Mouse (Mus musculus) kidney, embryonic 15.5 days (tissue): ENCODE results near the gene Rps18. TPM values are rescaled to one million over a fixed set of nuclear protein-coding genes. Genes with fewer than 3 reads are reported as not detected.
"Not testable (repeated sequence)": the region's sequence is repeated elsewhere in the genome, so short reads cannot be mapped to it uniquely, and the experiment has no call there.

Experiments
- ATAC-seq: fragments of 200-750 bp; cut with Nextera tagmentation; replicated peaks from 2 replicates; pipeline ENCODE4 v1.8.0; 2017; ENCODE audit warnings: moderate TSS enrichment; ENCODE audit not compliant: low FRiP score
- H3K27ac ChIP-seq: fragments of 300-500 bp; sonication (generic); 2 replicates; pipeline ENCODE4 v1.5.1; 2015; ENCODE audit warnings: mild to moderate bottlenecking, inconsistent platforms
- H3K27me3 ChIP-seq: fragments of 300-500 bp; sonication (generic); 2 replicates; pipeline ENCODE4 v1.6.1; 2015; ENCODE audit warnings: inconsistent platforms
- H3K36me3 ChIP-seq: fragments of 300-500 bp; sonication (generic); 2 replicates; pipeline ENCODE4 v1.6.1; 2015; ENCODE audit warnings: inconsistent platforms
- H3K4me1 ChIP-seq: fragments of 300-500 bp; sonication (generic); 2 replicates; pipeline ENCODE4 v1.6.1; 2015; ENCODE audit warnings: inconsistent platforms
- H3K4me2 ChIP-seq: fragments of 300-500 bp; sonication (generic); 2 replicates; pipeline ENCODE4 v1.6.1; 2015; ENCODE audit warnings: moderate library complexity, mild to moderate bottlenecking, inconsistent platforms
- H3K4me3 ChIP-seq: fragments of 300-500 bp; sonication (generic); replicated peaks from 2 replicates; pipeline ENCODE4 v1.5.1; 2015; ENCODE audit warnings: mild to moderate bottlenecking, inconsistent platforms
- H3K9ac ChIP-seq: fragments of 300-500 bp; sonication (generic); 2 replicates; pipeline ENCODE4 v1.6.1; 2015; ENCODE audit warnings: mild to moderate bottlenecking, inconsistent platforms
- H3K9me3 ChIP-seq: fragments of 300-500 bp; sonication (generic); replicated peaks from 2 replicates; pipeline ENCODE4 v1.6.1; 2016; ENCODE audit warnings: inconsistent platforms
- WGBS: fragments of 180-500 bp; shearing (Covaris S2); methylation state at CpG from one replicate; pipeline ENCODE4 v1.1.7; 2015; ENCODE audit warnings: mixed read lengths; 5-methylcytosine and 5-hydroxymethylcytosine counted together
- polyA plus RNA-seq: library from polyadenylated mRNA; unstranded; fragments of >200 nt; fragmentation: Nextera tagmentation; extraction: Ambion mirVana; gene quantifications from 2 replicates; pipeline ENCODE4 v1.2.1, GENCODE M21; 2015

Gene Rps18
- polyA plus RNA-seq, 1 experiment from 2014 or later: 1,731 TPM

GRCm38 (mm10) chr17:33952015-33952414, 3.8 kb downstream of the Rps18 start:
- H3K9ac ChIP-seq: peak overlapping the region; percentile 51
- H3K4me2 ChIP-seq: peak overlapping the region; percentile 81
- ATAC-seq, H3K27me3 ChIP-seq, H3K9me3 ChIP-seq: not testable (repeated sequence)
- WGBS: 75% methylated on average over 13 of the region's 13 CpGs
- peaks cover 60% of the 10 kb centered on the region for H3K4me1 ChIP-seq
- peak overlapping the region; percentile 94 for H3K27ac ChIP-seq
- peak overlapping the region; percentile 49 for H3K4me3 ChIP-seq
- peaks cover 60% of the 10 kb centered on the region for H3K36me3 ChIP-seq

DNA sequence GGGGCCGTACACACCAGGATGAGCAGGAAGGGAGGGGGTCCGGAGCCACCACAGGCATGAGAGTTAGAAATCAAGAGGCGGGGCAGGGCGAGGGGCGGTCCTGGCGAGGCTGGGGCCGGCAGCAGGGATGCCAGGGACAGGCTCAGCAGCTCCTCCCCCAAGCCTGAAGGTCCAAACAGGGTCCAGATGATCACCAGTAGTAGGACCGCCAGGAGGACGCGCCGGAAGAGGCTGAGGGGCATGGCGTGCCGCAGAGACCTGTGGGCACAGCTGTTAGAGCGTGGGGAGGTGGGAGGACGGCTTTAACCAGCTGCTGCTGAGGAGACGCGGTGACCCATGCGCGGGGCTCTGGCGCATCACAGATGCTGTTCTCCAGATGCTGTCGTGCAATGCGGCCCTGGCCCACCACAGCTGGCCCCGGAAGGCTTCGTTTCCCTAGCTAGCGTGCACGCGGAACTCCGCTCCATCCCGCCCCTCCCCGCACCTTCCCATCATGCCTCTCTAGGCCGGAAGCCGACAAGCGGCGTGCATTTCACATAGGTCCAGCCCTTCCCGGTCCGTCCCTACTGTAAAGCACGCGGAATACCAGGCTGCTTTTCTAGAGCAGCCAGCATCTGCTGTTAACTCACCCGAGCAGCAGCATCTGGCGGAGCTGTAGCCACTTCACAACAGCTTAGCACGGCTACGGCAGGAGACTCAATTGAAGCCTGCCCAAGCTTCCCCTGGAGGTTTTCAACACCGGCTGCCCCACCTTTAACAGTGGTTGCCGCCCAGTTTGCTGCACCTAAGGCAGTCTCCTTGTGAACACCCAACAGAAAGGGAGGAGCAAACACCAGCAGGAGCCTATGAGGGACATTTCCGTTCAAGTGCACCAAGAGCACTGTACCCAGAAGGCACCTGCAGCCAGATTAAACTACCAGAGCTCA, 4.5 kb downstream of the Rps18 start, which contains the start of gene B3galt4:
Gene B3galt4 (minus strand): TSS at position 468 of the 926 bp plus-strand sequence.
- under 1% methylated on average over 45 of the region's 45 CpGs for WGBS
- Histone ChIP-seq H3K4me1 (peaks cover 53% of the 10 kb centered on the region), H3K4me3 (peak within 1 kb of the TSS; percentile 49), H3K9ac (peak within 1 kb of the TSS; percentile 51), H3K9me3 (no peaks in the 10 kb centered on the region), H3K27ac (peak within 1 kb of the TSS; percentile 94), H3K36me3 (peaks cover 66% of the 10 kb centered on the region), H3K27me3 (no peaks in the 10 kb centered on the region), H3K4me2 (peak within 1 kb of the TSS; percentile 81)
- ATAC-seq: peak; percentile 82

DNA sequence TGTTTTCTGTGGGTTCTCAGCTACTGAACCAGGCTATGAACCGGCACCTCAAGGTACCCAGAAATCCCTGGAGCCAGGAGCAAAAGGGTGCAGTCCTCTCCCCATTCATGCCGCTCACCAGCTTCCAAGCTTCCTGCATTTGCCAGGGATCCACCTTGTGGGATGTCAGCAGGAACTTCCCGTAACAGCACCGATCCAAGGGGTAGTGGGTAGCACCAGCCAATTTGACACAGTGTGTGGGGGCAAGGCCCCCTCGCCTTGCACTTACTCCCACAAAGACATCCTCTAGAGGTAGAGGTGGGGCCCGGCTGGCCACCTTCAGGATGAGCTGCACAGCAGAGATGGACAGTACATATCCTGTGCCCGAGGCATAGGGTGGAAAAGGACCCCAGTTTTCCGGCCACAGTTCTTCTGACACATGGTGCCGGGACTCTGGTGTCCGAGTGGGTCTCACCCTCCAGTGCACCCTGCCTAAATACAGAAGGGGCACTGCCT, 5.6 kb downstream of the Rps18 start:
- H3K9ac ChIP-seq: peak overlapping the region; percentile 51; the same call in 1 of the 2 replicates
- no peaks in the 10 kb centered on the region for H3K9me3 ChIP-seq
- H3K36me3 ChIP-seq: peaks cover 77% of the 10 kb centered on the region
- H3K4me3 ChIP-seq: peak overlapping the region; percentile 49
- no peaks in the 10 kb centered on the region for H3K27me3 ChIP-seq
- no peak for ATAC-seq
- 73% methylated on average over 10 of the region's 10 CpGs for WGBS
- peak overlapping the region; percentile 94 for H3K27ac ChIP-seq
- H3K4me1 ChIP-seq: peaks cover 53% of the 10 kb centered on the region
- peak overlapping the region; percentile 81 for H3K4me2 ChIP-seq

GRCm38 (mm10) chr17:33948905-33949537, 6.8 kb downstream of the Rps18 start:
- Histone ChIP-seq H3K27me3 (no peaks in the 10 kb centered on the region), H3K9ac (no peak overlapping the region), H3K27ac (no peak overlapping the region), H3K9me3 (no peaks in the 10 kb centered on the region), H3K4me2 (no peak overlapping the region), H3K4me3 (no peak overlapping the region), H3K36me3 (peaks cover 86% of the 10 kb centered on the region), H3K4me1 (peaks cover 46% of the 10 kb centered on the region)
- ATAC-seq: no peak
- 88% methylated on average over 19 of the region's 19 CpGs for WGBS

DNA sequence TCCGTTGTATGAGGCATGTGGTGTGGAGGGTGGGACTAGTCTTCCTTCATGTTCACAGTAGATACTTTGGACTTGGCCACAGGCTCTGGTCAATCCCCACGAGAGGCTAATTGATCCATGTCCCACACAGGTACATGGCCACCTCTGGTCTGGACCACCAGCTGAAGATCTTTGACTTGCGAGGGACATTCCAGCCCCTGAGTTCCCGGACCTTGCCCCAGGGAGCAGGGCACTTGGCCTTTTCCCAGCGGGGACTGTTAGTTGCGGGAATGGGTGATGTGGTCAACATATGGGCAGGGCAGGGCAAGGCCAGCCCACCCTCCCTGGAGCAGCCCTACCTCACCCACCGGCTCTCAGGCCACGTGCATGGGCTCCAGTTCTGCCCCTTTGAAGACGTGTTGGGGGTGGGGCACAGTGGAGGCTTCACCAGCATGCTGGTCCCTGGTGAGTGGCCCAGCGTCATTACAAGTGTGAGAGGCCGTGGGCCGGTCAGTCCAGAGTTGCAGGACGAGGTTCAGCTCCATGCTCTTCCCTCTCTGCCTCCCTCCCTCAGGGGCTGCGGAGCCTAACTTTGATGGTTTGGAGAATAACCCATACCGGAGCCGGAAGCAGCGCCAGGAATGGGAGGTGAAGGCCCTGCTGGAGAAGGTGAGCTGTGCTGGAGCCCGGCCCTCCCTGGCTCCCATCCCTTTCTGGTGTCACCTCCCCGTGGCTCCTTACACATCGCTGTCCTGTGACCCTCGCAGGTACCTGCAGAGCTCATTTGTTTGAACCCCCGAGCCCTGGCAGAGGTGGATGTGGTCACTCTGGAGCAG, 7.5 kb downstream of the Rps18 start:
- no peak overlapping the region for H3K27ac ChIP-seq
- WGBS: 84% methylated on average over 22 of the region's 22 CpGs
- no peaks in the 10 kb centered on the region for H3K27me3 ChIP-seq
- no peak overlapping the region for H3K9ac ChIP-seq
- H3K36me3 ChIP-seq: peaks cover 86% of the 10 kb centered on the region
- ATAC-seq: no peak
- H3K9me3 ChIP-seq: no peaks in the 10 kb centered on the region
- H3K4me2 ChIP-seq: no peak overlapping the region
- H3K4me1 ChIP-seq: peaks cover 39% of the 10 kb centered on the region
- no peak overlapping the region for H3K4me3 ChIP-seq

DNA sequence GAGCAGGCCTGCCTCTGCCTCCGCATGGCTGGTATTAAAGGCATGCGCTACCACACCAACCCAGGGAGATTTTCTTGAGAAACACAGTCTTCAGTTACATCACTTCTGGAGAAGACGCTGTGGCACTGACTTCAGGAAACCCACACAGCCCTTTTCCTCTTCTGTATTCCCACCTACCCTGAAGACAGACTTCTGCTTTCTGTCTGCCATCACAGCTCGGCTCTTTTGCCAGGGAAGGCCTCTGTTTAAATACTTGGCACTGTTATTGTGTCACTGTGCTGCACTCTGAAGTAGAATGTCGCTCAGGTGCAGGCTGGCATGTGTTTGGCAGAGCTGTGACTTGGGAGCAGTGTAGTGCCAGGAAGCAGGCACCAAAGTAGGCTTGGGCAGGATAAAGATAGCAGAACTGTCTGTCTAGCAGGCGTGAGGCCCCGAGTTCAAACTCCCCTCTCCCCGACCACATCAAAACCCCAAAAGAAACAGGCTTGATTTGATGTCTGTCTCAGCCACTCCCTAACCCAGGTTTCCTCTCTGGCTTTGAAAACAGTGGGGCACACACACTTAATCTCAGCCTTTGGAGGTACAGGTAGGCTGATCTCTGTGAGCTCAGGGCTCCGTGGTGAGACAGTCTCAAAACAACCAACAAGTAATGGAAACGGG, 8.2 kb downstream of the Rps18 start:
- Histone ChIP-seq H3K9ac (no peak overlapping the region), H3K27ac (no peak overlapping the region), H3K4me2 (no peak overlapping the region), H3K4me1 (peaks cover 31% of the 10 kb centered on the region), H3K9me3 (no peaks in the 10 kb centered on the region), H3K27me3 (no peaks in the 10 kb centered on the region), H3K4me3 (no peak overlapping the region), H3K36me3 (peaks cover 86% of the 10 kb centered on the region)
- no peak for ATAC-seq
- WGBS: 89% methylated on average over 10 of the region's 10 CpGs

GRCm38 (mm10) chr17:33943454-33943853, 12.3 kb downstream of the Rps18 start:
- H3K4me1 ChIP-seq: peaks cover 25% of the 10 kb centered on the region
- H3K9ac ChIP-seq: no peak overlapping the region
- H3K27ac ChIP-seq: no peak overlapping the region
- H3K9me3 ChIP-seq: no peaks in the 10 kb centered on the region
- 92% methylated on average over 15 of the region's 15 CpGs for WGBS
- no peak overlapping the region for H3K4me3 ChIP-seq
- H3K4me2 ChIP-seq: no peak overlapping the region
- no peaks in the 10 kb centered on the region for H3K27me3 ChIP-seq
- peaks cover 68% of the 10 kb centered on the region for H3K36me3 ChIP-seq
- no peak for ATAC-seq

GRCm38 (mm10) chr17:33941381-33941780, 14.4 kb downstream of the Rps18 start:
- Histone ChIP-seq H3K4me1 (peaks cover 25% of the 10 kb centered on the region), H3K27ac (no peak overlapping the region), H3K27me3 (no peaks in the 10 kb centered on the region), H3K36me3 (peaks cover 68% of the 10 kb centered on the region), H3K4me2 (peak overlapping the region; percentile 94), H3K4me3 (peak overlapping the region; percentile 90), H3K9me3 (no peaks in the 10 kb centered on the region), H3K9ac (peak overlapping the region; percentile 86)
- 60% methylated on average over 19 of the region's 19 CpGs for whole genome bisulfite sequencing
- no peak for ATAC-seq

GRCm38 (mm10) chr17:33940981-33941380, 14.8 kb downstream of the Rps18 start:
- peaks cover 25% of the 10 kb centered on the region for H3K4me1 ChIP-seq
- WGBS: 2% methylated on average over 26 of the region's 26 CpGs
- H3K9ac ChIP-seq: peak overlapping the region; percentile 86
- H3K9me3 ChIP-seq: no peaks in the 10 kb centered on the region
- H3K4me2 ChIP-seq: peak overlapping the region; percentile 94
- H3K27me3 ChIP-seq: no peaks in the 10 kb centered on the region
- H3K36me3 ChIP-seq: peaks cover 66% of the 10 kb centered on the region
- ATAC-seq: peak; percentile 41
- no peak overlapping the region for H3K27ac ChIP-seq
- H3K4me3 ChIP-seq: peak overlapping the region; percentile 90

DNA sequence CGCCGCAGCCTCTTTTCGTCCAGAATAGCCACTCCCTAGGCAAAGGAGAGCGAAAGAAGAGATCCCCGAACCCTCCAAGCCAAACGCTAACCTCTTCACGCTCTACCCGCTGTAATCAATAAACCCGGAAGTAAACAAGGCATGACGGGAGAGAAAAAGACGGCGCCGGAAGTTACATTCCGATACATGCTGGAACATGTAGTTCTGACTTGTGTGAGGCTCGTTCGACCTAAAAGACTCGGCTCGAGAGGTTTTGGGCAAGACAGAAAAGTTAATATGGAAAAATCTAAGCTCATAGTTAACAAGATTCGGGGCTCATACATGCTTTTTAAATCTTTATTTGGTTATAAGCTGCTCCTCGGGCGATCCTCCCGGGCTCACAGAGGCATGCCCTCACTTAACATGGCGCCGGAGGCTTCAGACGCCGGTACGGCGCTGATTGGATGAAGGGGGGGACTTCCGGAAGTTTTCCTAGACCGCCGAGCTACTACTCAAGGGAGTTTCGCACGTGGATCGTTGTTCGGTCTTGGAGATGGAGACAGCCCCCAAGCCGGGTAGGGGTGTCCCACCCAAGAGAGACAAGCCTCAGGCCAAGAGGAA, 15.5 kb downstream of the Rps18 start, which contains the start of the genes Pfdn6 and Wdr46:
Gene Pfdn6 (minus strand): TSS at position 138 of the 600 bp plus-strand sequence.
Gene Wdr46 (plus strand): TSS at position 455 of the 600 bp plus-strand sequence.
- Histone ChIP-seq H3K36me3 (peaks cover 66% of the 10 kb centered on the region), H3K27me3 (no peaks in the 10 kb centered on the region), H3K4me3 (peak within 1 kb of the TSS; percentile 90), H3K9ac (peak within 1 kb of the TSS; percentile 86), H3K9me3 (no peaks in the 10 kb centered on the region), H3K4me2 (peak within 1 kb of the TSS; percentile 94), H3K27ac (peak within 1 kb of the TSS; percentile 82), H3K4me1 (peaks cover 25% of the 10 kb centered on the region)
- WGBS: under 1% methylated on average over 36 of the region's 36 CpGs
- ATAC-seq: peak; percentile 87
